Mouse (Mus musculus) kidney, adult 2 months (tissue): ENCODE measurements around the gene Slc7a11. TPM values are rescaled to one million over a fixed set of nuclear protein-coding genes. Genes with fewer than 3 reads are reported as not detected.

Experiments
- DNase-seq: peaks from one replicate; pipeline ENCODE4 v3.0.0; 2021
- H3K27ac ChIP-seq: fragments of 200-500 bp; 2 replicates; pipeline ENCODE4 v1.5.1; 2012; ENCODE audit warnings: low read depth, low read length, control low read depth, inconsistent platforms; ENCODE audit not compliant: insufficient read depth
- H3K27me3 ChIP-seq: fragments of 200-500 bp; replicated peaks from 2 replicates; pipeline ENCODE4 v1.6.1; 2012; ENCODE audit warnings: mild to moderate bottlenecking, moderate library complexity, low read length, inconsistent platforms; ENCODE audit not compliant: control insufficient read depth, insufficient read depth
- H3K36me3 ChIP-seq: fragments of 200-500 bp; 2 replicates; pipeline ENCODE4 v1.6.1; 2012; ENCODE audit warnings: mild to moderate bottlenecking, moderate library complexity, low read length, inconsistent platforms; ENCODE audit not compliant: control insufficient read depth, insufficient read depth
- H3K4me1 ChIP-seq: fragments of 200-500 bp; 2 replicates; pipeline ENCODE4 v1.6.1; 2011; ENCODE audit warnings: low read length; ENCODE audit not compliant: control insufficient read depth, insufficient read depth
- H3K4me3 ChIP-seq: fragments of 200-500 bp; 2 replicates; pipeline ENCODE4 v1.5.1; 2011; ENCODE audit warnings: mild to moderate bottlenecking, low read depth, low read length, control low read depth; ENCODE audit not compliant: insufficient read depth
- CTCF ChIP-seq: fragments of 200-500 bp; conservative IDR thresholded peaks from 2 replicates; pipeline ENCODE4 v1.5.1; 2011; ENCODE audit warnings: low read depth, mild to moderate bottlenecking, control low read depth, low read length, moderate library complexity, mixed read lengths; ENCODE audit not compliant: insufficient read depth, insufficient read length
- POLR2A ChIP-seq: fragments of 200-500 bp; IDR thresholded peaks from one replicate; pipeline ENCODE4 v1.6.1; 2011; ENCODE audit warnings: low read depth, low read length, control low read depth
- WGBS: fragments of 180-500 bp; shearing (Covaris S2); methylation state at CpG from one replicate; pipeline ENCODE4 v1.1.7; 2018; 5-methylcytosine and 5-hydroxymethylcytosine counted together
- polyA plus RNA-seq: library from polyadenylated mRNA; depleted of rRNA; stranded (reverse); fragments of >200 nt; gene quantifications from 2 replicates; pipeline ENCODE4 v1.2.3, GENCODE M21; 2012

Gene Slc7a11
- polyA plus RNA-seq, 1 experiment, result 0.23 TPM

DNA sequence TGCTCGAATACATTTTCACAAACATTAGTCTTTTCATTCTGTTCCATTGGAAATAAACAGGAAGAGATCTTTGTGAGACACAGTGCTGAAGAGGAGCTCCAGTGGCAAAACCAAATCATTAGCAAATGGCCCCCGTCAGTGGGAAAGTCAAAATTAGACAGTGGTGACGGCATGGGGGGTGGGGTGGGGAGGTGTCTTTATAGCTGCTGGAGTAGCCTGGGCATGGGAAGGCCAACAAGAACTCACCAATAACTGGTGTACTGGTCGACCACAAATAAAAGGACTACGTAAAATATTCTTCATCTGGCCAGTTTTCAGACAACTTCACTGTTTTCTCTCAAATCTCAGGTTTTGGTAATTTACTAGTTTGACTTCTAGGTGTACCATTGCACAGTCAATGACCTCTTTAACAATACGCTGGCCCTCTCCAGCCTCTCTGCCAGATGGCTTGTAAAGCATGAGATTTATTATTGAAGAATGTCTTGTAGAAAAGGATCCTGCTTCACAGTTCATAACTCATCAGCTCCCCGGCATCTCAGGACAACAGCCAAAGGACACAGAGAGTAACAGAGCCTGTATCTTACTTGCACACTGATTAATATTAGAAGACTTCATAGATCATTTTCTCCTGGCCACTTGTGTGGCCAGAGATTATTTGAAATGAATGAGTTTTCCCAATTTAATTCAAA is 348.9 kb downstream of the Slc7a11 start:
- Histone ChIP-seq H3K27ac (no peak overlapping the region), H3K27me3 (no peaks in the 10 kb centered on the region), H3K4me1 (no peaks in the 10 kb centered on the region), H3K4me3 (no peak overlapping the region), H3K36me3 (no peaks in the 10 kb centered on the region)
- DNase-seq, result no peak
- TF ChIP-seq POLR2A, result no peak
- no peak for TF ChIP-seq CTCF
- WGBS, result 45% methylated on average over 7 of the region's 7 CpGs

DNA sequence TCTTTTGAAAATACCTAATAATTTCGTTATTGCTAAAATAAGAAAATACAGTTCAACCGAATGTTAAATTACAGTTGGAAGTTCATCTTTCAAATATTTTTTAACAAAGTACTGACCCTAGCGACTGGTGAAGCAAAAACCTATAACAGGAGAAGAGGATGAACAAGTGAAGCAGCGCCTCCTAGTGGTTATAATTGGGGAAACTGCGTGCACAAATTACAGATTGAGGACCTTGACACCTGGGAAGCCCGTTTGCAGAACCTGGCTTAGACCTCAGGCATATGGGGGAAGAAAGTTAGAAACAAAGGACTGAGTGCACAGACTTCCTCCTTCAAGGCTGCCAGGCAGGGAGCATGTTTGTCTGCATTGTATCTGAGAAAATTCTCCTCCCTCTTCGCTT is 366.4 kb downstream of the Slc7a11 start:
- Histone ChIP-seq H3K27ac (no peak overlapping the region), H3K36me3 (no peaks in the 10 kb centered on the region), H3K4me1 (no peaks in the 10 kb centered on the region), H3K27me3 (no peaks in the 10 kb centered on the region), H3K4me3 (no peak overlapping the region)
- 18% methylated on average over 7 of the region's 7 CpGs for WGBS
- DNase-seq, result peak; percentile 71
- TF ChIP-seq POLR2A, result no peak
- peak; percentile 37; the same call in 1 of the 2 replicates for TF ChIP-seq CTCF

DNA sequence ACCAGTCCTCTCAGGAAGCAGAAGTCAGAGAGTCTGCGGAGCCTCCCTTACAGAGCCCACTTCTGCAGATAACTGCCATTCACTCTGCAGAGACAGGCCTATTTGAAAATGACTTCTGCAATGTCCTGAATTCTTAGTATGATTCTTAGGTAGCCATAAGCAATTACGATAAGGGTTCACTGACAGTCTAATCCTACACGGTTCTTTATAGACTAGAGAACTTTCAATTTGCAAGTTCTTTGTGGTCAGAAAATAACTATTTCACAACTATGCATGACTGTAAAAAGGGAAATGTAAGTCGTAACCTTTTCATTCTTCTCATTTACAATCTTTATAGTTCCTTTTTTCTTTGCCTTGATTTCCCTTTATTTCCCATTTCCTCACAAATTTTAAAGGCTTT is 380.0 kb downstream of the Slc7a11 start:
- no peak for TF ChIP-seq POLR2A
- no peak for TF ChIP-seq CTCF
- Histone ChIP-seq H3K36me3 (no peaks in the 10 kb centered on the region), H3K4me1 (no peaks in the 10 kb centered on the region), H3K27me3 (no peaks in the 10 kb centered on the region), H3K4me3 (no peak overlapping the region), H3K27ac (no peak overlapping the region)
- DNase-seq, result no peak
- WGBS, result 83% methylated on average over 4 of the region's 4 CpGs

DNA sequence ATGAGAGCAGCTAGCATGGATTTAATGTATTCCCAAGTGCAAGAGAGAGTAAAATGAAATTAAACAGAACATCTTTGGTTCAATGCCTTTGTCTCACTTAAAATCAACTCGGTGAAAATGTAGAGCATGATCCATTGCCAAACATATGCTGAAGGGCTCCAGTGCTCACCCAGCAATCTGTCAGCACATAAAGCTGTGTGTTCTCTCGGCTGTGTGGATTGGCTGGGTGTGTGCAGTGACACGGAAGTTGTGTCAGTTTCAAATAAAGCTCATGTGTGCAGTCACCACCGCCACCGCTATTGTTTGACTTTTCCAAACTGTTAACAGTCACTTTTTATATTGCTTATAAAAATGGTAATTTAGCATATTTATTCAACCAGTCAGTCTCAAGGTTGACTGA is 398.7 kb downstream of the Slc7a11 start:
- Histone ChIP-seq H3K36me3 (no peaks in the 10 kb centered on the region), H3K27ac (no peak overlapping the region), H3K4me1 (no peaks in the 10 kb centered on the region), H3K27me3 (no peaks in the 10 kb centered on the region), H3K4me3 (no peak overlapping the region)
- TF ChIP-seq POLR2A, result no peak
- TF ChIP-seq CTCF, result no peak
- WGBS, result 63% methylated on average over 5 of the region's 5 CpGs
- no peak for DNase-seq

DNA sequence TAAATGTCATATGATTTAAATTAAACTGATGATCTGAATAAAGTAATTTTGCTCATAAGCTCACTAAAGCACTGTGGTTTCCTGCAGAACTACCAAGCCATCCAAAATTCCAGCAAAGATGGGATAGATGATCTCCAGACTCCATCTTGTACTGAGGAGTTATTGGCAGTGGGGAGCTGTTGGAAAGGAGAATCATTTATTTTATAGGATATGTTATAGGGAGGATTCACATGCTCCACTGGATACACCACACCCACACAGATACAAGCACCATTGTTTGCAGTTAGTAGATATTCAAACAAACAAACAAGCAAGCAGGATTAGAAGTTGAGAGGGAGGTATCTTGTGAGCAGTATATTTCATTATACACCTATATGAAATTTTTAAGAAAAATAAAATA is 399.3 kb downstream of the Slc7a11 start:
- Histone ChIP-seq H3K4me3 (no peak overlapping the region), H3K27me3 (no peaks in the 10 kb centered on the region), H3K4me1 (no peaks in the 10 kb centered on the region), H3K36me3 (no peaks in the 10 kb centered on the region), H3K27ac (no peak overlapping the region)
- DNase-seq, result no peak
- no peak for TF ChIP-seq CTCF
- no peak for TF ChIP-seq POLR2A

DNA sequence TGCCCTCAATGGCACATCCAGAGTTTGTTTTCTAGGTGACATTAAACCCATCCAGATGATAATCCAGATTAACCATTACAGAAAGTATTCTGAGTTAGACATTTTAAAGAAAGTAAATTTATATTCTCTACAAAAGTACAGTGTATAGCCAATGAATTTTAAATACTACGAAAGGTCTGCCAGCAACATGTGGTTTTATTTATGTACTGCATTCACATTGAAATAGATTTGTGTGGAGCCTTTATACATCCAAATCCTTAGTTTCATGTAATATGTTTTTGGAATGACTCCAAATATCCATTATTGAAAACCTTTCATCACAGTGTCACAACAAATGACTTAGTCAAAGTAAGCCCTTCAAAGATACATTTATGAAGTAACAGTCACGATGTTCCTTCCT is 402.3 kb downstream of the Slc7a11 start:
- no peak for DNase-seq
- WGBS, result 95% methylated on average over 2 of the region's 2 CpGs
- no peak for TF ChIP-seq CTCF
- no peak for TF ChIP-seq POLR2A
- H3K36me3 ChIP-seq, result no peaks in the 10 kb centered on the region
- H3K27ac ChIP-seq, result no peak overlapping the region
- no peaks in the 10 kb centered on the region for H3K4me1 ChIP-seq
- no peaks in the 10 kb centered on the region for H3K27me3 ChIP-seq
- H3K4me3 ChIP-seq, result no peak overlapping the region

DNA sequence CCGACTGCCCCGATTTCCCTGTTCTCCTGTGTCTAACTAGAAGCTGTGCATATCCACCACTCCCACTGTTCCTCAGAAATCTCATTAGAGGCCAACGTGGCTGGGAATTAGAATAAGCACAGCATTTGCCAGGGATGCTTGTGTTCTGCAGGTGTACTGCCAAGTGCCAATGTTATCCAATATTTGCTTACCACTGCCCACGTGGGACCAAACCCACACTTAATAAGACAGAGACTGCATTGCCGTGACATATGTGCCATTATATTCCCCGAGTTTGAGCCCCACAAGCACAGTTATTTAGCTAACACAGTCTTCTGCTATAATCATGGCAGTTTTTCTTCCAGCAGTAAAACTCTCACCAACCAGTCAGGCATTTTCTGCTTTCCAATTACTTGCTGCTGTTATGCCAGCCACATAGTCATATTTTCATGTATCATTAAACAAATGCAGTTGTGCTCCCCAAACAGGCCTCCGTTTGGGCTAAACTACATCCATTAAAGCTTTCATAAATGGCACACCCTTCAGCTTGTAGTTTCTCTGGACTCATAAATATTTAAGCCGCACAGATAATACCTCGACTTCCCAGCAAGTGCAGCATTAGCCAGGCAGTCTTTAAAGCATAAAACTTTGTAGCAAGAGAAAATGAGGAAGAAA is 407.4 kb downstream of the Slc7a11 start:
- Histone ChIP-seq H3K4me1 (no peaks in the 10 kb centered on the region), H3K36me3 (no peaks in the 10 kb centered on the region), H3K27me3 (no peaks in the 10 kb centered on the region), H3K27ac (no peak overlapping the region), H3K4me3 (no peak overlapping the region)
- WGBS, result 64% methylated on average over 9 of the region's 9 CpGs
- no peak for TF ChIP-seq CTCF
- DNase-seq, result no peak

DNA sequence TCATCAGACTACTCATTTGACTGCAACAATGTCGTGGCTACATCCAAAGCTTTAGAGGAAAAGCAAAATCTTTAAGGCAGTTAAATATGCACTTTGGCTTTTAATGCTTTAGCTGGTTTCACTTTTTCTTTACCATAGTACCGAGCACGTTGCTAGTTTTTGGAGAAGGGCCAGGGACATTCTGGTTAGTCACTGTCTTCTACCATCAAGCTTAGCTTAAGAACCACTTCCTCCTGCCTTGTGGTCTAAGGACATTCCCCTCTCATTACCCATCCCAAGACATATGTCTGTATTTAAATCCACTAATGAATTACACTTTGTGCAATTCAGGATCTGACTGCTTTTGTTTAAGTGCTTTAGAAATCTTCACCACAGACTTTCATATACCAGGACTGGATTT is 410.1 kb downstream of the Slc7a11 start:
- 73% methylated on average over 3 of the region's 3 CpGs for WGBS
- DNase-seq, result no peak

More for the DNA sequence above, 410.1 kb downstream of the Slc7a11 start:
- TF ChIP-seq CTCF (no peak), POLR2A (no peak)
- Histone ChIP-seq H3K27me3 (no peaks in the 10 kb centered on the region), H3K4me3 (no peak overlapping the region), H3K27ac (no peak overlapping the region), H3K36me3 (no peaks in the 10 kb centered on the region), H3K4me1 (no peaks in the 10 kb centered on the region)
